Mouse (Mus musculus) embryo, embryonic 10 days (tissue): ENCODE results near the gene Syngr3.
"Not testable (repeated sequence)": the region's sequence is repeated elsewhere in the genome, so short reads cannot be mapped to it uniquely, and the experiment has no call there.

ENCODE experiments used
- DNase-seq: peaks from one replicate; pipeline ENCODE4 v3.0.0-alpha.2; 2015; ENCODE audit warnings: low spot score

The Syngr3 gene

GRCm38 (mm10) chr17:24689251-24690081, at the start of gene Syngr3:
Gene Syngr3 (minus strand): TSS chr17:24689955.
- DNase-seq = no peak

- DNase-seq = no peak
These were observed 48.5 kb upstream of the Syngr3 start for GRCm38 (mm10) chr17:24738238-24738637.

GRCm38 (mm10) chr17:24737135-24737810, 47.5 kb upstream of the Syngr3 start:
- peak; percentile 7 for DNase-seq

GRCm38 (mm10) chr17:24736330-24737051, 46.7 kb upstream of the Syngr3 start, which contains the start of gene Msrb1:
Gene Msrb1 (plus strand): TSS chr17:24736642.
- peak; percentile 98 for DNase-seq

- DNase-seq = no peak
These were observed 45.7 kb upstream of the Syngr3 start for GRCm38 (mm10) chr17:24735446-24735845.

- DNase-seq = no peak
These were observed 44.8 kb upstream of the Syngr3 start for GRCm38 (mm10) chr17:24734513-24734912.

GRCm38 (mm10) chr17:24733434-24734050, 43.8 kb upstream of the Syngr3 start:
- DNase-seq = no peak

GRCm38 (mm10) chr17:24732233-24732935, 42.6 kb upstream of the Syngr3 start:
- no peak for DNase-seq

GRCm38 (mm10) chr17:24730787-24731186, 41.0 kb upstream of the Syngr3 start:
- DNase-seq = no peak

GRCm38 (mm10) chr17:24729067-24729466, 39.3 kb upstream of the Syngr3 start:
- DNase-seq = no peak

GRCm38 (mm10) chr17:24728184-24728583, 38.4 kb upstream of the Syngr3 start:
- DNase-seq = no peak

GRCm38 (mm10) chr17:24727618-24728017, 37.9 kb upstream of the Syngr3 start, which contains the start of gene Rpl3l:
Gene Rpl3l (plus strand): TSS chr17:24727820.
- DNase-seq = no peak

- no peak for DNase-seq
These were observed 36.1 kb upstream of the Syngr3 start for GRCm38 (mm10) chr17:24725637-24726390.

- DNase-seq = peak; percentile 99
These were observed 34.4 kb upstream of the Syngr3 start, which contains the start of gene Ndufb10 for GRCm38 (mm10) chr17:24724184-24724583. Gene Ndufb10 (minus strand): TSS chr17:24724478.

- DNase-seq = peak; percentile 43
These were observed 34.1 kb upstream of the Syngr3 start for GRCm38 (mm10) chr17:24723881-24724180.

GRCm38 (mm10) chr17:24723122-24723880, 33.5 kb upstream of the Syngr3 start:
- peak; percentile 24 for DNase-seq

- peak; percentile 53 for DNase-seq
These were observed 32.6 kb upstream of the Syngr3 start for GRCm38 (mm10) chr17:24722220-24722924.

- not testable (repeated sequence) for DNase-seq
These were observed 31.7 kb upstream of the Syngr3 start for GRCm38 (mm10) chr17:24721383-24721955.

- DNase-seq = not testable (repeated sequence)
These were observed 30.9 kb upstream of the Syngr3 start for GRCm38 (mm10) chr17:24720616-24721015.
